ENCODE assay signal across 26 mouse cellular contexts in the genomic region with DNA sequence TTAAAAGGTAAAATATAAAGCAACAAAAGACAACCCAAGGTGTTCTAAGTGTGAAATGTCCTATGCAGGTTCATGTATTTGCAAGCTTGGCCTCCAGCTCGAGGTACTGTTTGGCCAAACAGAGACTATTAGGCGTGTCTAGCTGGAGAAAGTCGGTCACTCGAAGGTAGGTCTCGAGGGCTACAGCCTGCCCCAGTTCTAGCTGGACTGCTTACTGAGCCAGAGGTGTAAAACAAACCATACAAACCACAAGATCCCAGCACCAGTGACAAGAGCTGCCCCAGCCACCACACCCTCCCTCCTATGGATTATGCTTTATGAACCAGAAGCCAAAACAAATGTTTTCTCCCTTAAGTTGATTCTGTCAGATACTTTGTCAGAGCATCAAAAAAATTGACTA. TPM values are rescaled to one million over a fixed set of nuclear protein-coding genes. Genes with fewer than 3 reads are reported as not detected.
DNase-seq lines count a peak whose midpoint lies in the region; ATAC-seq and TF ChIP-seq lines count a peak whose summit lies in the region.
"Had no signal": no experiment of that assay in that cellular context is flagged by ENCODE, and none has a peak within 500 bp of the region (broad histone marks: within the 10 kb centered on the region; RNA-seq: fewer than 3 reads in every experiment).

No protein-coding gene starts in this region.

- no peak for TF ChIP-seq CTCF in stomach, postnatal 0 days (IDR thresholded peaks at IDR 0.05; ENCODE audit: low read depth)

- no peaks in the 10 kb centered on the region for H3K9me3 ChIP-seq in kidney, embryonic 16.5 days (ENCODE audit: low read length)
- no peaks in the 10 kb centered on the region for H3K9me3 ChIP-seq in stomach, postnatal 0 days (ENCODE audit: control insufficient read depth, low read length)
- H3K9me3 ChIP-seq in forebrain, embryonic 15.5 days: no peaks in the 10 kb centered on the region
- H3K9me3 ChIP-seq in hindbrain, embryonic 13.5 days: no peaks in the 10 kb centered on the region
- H3K9me3 ChIP-seq: forebrain, embryonic 10.5 days; forebrain, embryonic 13.5 days; G1E; heart, embryonic 10.5 days; hindbrain, embryonic 10.5 days; hindbrain, embryonic 15.5 days had no signal

- 0 out of 2 replicates have a peak, but pooled peaks have one; percentile 35 for ATAC-seq in kidney, embryonic 16.5 days (ENCODE audit: low FRiP score, low TSS enrichment)
- peak; percentile 36; the same call in 1 of the 2 replicates for ATAC-seq in common myeloid progenitor, adult 5-6 weeks (replicated peaks; ENCODE audit: low read depth, poor library complexity, severe bottlenecking)
- peak; percentile 77; the same call in 1 of the 2 replicates for ATAC-seq in stomach, postnatal 0 days (ENCODE audit: low FRiP score, low TSS enrichment)
- ATAC-seq in forebrain, embryonic 15.5 days (replicated peaks): no peak
- no peak for ATAC-seq in hindbrain, embryonic 13.5 days (ENCODE audit: low FRiP score)
- ATAC-seq: forebrain, embryonic 13.5 days; forebrain, postnatal 0 days; Patski had no signal

- H3K27me3 ChIP-seq in kidney, embryonic 16.5 days (ENCODE audit: insufficient read depth, low read length): no peaks in the 10 kb centered on the region
- H3K27me3 ChIP-seq in stomach, postnatal 0 days (ENCODE audit: control insufficient read depth, insufficient read depth, low read length): no peaks in the 10 kb centered on the region
- no peaks in the 10 kb centered on the region for H3K27me3 ChIP-seq in forebrain, embryonic 15.5 days
- no peaks in the 10 kb centered on the region for H3K27me3 ChIP-seq in hindbrain, embryonic 13.5 days
- H3K27me3 ChIP-seq: CH12.LX; forebrain, embryonic 13.5 days; hindbrain, embryonic 15.5 days; Patski had no signal

- WGBS in kidney, embryonic 16.5 days: 67% methylated on average over 5 of the region's 5 CpGs
- 58% methylated on average over 5 of the region's 5 CpGs for WGBS in stomach, postnatal 0 days
- WGBS in forebrain, embryonic 15.5 days: 89% methylated on average over 5 of the region's 5 CpGs
- WGBS in hindbrain, embryonic 13.5 days: 90% methylated on average over 5 of the region's 5 CpGs

- H3K4me2 ChIP-seq in kidney, embryonic 16.5 days (replicated peaks; ENCODE audit: low read depth, low read length): no peak overlapping the region
- H3K4me2 ChIP-seq in stomach, postnatal 0 days (replicated peaks; ENCODE audit: low read depth): no peak overlapping the region
- no peak overlapping the region for H3K4me2 ChIP-seq in forebrain, embryonic 15.5 days (replicated peaks)
- no peak overlapping the region for H3K4me2 ChIP-seq in hindbrain, embryonic 13.5 days
- H3K4me2 ChIP-seq: forebrain, embryonic 13.5 days; hindbrain, embryonic 15.5 days had no signal

- H3K9ac ChIP-seq in kidney, embryonic 16.5 days (replicated peaks; ENCODE audit: low read length): no peak overlapping the region
- H3K9ac ChIP-seq in stomach, postnatal 0 days (ENCODE audit: low read length): no peak overlapping the region
- no peak overlapping the region for H3K9ac ChIP-seq in forebrain, embryonic 15.5 days (replicated peaks)
- H3K9ac ChIP-seq in hindbrain, embryonic 13.5 days: no peak overlapping the region
- H3K9ac ChIP-seq: forebrain, embryonic 13.5 days; forebrain, postnatal 0 days; hindbrain, embryonic 15.5 days had no signal

- TF ChIP-seq EP300 in stomach, postnatal 0 days (optimal IDR thresholded peaks at IDR 0.05): no peak

- no peaks in the 10 kb centered on the region for H3K36me3 ChIP-seq in kidney, embryonic 16.5 days (ENCODE audit: insufficient read depth, low read length)
- H3K36me3 ChIP-seq in stomach, postnatal 0 days (ENCODE audit: control insufficient read depth, insufficient read depth, low read length): no peaks in the 10 kb centered on the region
- H3K36me3 ChIP-seq in forebrain, embryonic 15.5 days: no peaks in the 10 kb centered on the region
- no peaks in the 10 kb centered on the region; the same call in 1 of the 2 replicates for H3K36me3 ChIP-seq in hindbrain, embryonic 13.5 days
- H3K36me3 ChIP-seq: G1E; heart, embryonic 10.5 days; hindbrain, embryonic 15.5 days had no signal

- peaks cover 26% of the 10 kb centered on the region for H3K4me1 ChIP-seq in kidney, embryonic 16.5 days (ENCODE audit: insufficient read depth, low read length)
- H3K4me1 ChIP-seq in stomach, postnatal 0 days (replicated peaks; ENCODE audit: control insufficient read depth, insufficient read depth): no peaks in the 10 kb centered on the region
- H3K4me1 ChIP-seq in forebrain, embryonic 15.5 days: peaks cover 44% of the 10 kb centered on the region
- peaks cover 37% of the 10 kb centered on the region for H3K4me1 ChIP-seq in hindbrain, embryonic 13.5 days (replicated peaks)

- no peak overlapping the region for H3K4me3 ChIP-seq in kidney, embryonic 16.5 days (ENCODE audit: low read length)
- H3K4me3 ChIP-seq in stomach, postnatal 0 days (ENCODE audit: low read depth, low read length): no peak overlapping the region
- H3K4me3 ChIP-seq in forebrain, embryonic 15.5 days: no peak overlapping the region
- H3K4me3 ChIP-seq in hindbrain, embryonic 13.5 days: no peak overlapping the region
- H3K4me3 ChIP-seq: forebrain, embryonic 10.5 days; forebrain, embryonic 13.5 days; gastrocnemius, adult 2 months; heart, adult 2 months; heart, embryonic 10.5 days; hindbrain, embryonic 10.5 days; hindbrain, embryonic 15.5 days had no signal

- no peak overlapping the region for H3K27ac ChIP-seq in kidney, embryonic 16.5 days (ENCODE audit: low read length)
- H3K27ac ChIP-seq in stomach, postnatal 0 days (replicated peaks): 0 out of 2 replicates have a peak overlapping the region, but pooled peaks have one; percentile 36
- no peak overlapping the region for H3K27ac ChIP-seq in forebrain, embryonic 15.5 days (replicated peaks)
- H3K27ac ChIP-seq in hindbrain, embryonic 13.5 days: no peak overlapping the region
- H3K27ac ChIP-seq: forebrain, embryonic 10.5 days; forebrain, embryonic 13.5 days; gastrocnemius, adult 2 months; heart, adult 2 months; heart, embryonic 10.5 days; hindbrain, embryonic 10.5 days; hindbrain, embryonic 15.5 days had no signal

- no peak for DNase-seq in kidney, adult 11 months
- peak; percentile 14 for DNase-seq in lung, postnatal 25 days (ENCODE audit: low spot score)
- no peak for DNase-seq in lung, postnatal 14 days
- DNase-seq in stomach, postnatal 0 days (ENCODE audit: low spot score): peak; percentile 49
- DNase-seq: adrenal gland, adult 2 months; adrenal gland, postnatal 14 days; cerebellum, adult 11 months; cerebellum, adult 2 months; cerebellum, adult 9-11 months; cerebellum, postnatal 36 days; forebrain, postnatal 0 days; gastrocnemius, adult 2 months; gastrocnemius, postnatal 14 days; heart, adult 2 months had no signal

RNA-seq across cellular contexts. Expression of gene Fnbp1l, which starts 7.8 kb away (rescaled TPM):
- polyA plus RNA-seq in kidney, embryonic 16.5 days (2015; fragmentation: Nextera tagmentation; extraction: Ambion mirVana): 41.4 and 46.2 TPM in 2 replicates
- 26.1 and 33.1 TPM in 2 replicates for total RNA-seq in common myeloid progenitor, adult 5-6 weeks (2017)
- polyA plus RNA-seq in stomach, postnatal 0 days (2015; fragmentation: Nextera tagmentation; extraction: Ambion mirVana): 20.0 and 20.8 TPM in 2 replicates
- 240 and 248 TPM in 2 replicates for polyA plus RNA-seq in forebrain, embryonic 15.5 days (2015; fragmentation: Nextera tagmentation; extraction: Ambion mirVana)
- 211 and 214 TPM in 2 replicates for polyA plus RNA-seq in hindbrain, embryonic 13.5 days (2015; fragmentation: Nextera tagmentation; extraction: Ambion mirVana)
- polyA plus RNA-seq: G1E had no signal

Comparison
In these comparisons a context has a peak if more than half of its experiments do, and no peak if none do; other contexts are left out.
1. DNase-seq: peak in lung, postnatal 25 days (single experiment) and stomach, postnatal 0 days (single experiment); none in kidney, adult 11 months (single experiment) and lung, postnatal 14 days (single experiment).
2. ATAC-seq: peak in kidney, embryonic 16.5 days (single experiment), common myeloid progenitor, adult 5-6 weeks (single experiment) and stomach, postnatal 0 days (single experiment); none in forebrain, embryonic 15.5 days (single experiment) and hindbrain, embryonic 13.5 days (single experiment).